Mouse (Mus musculus) midbrain, embryonic 13.5 days (tissue): Measurements from ENCODE around the gene Ice1. TPM values are rescaled to one million over a fixed set of nuclear protein-coding genes. Genes with fewer than 3 reads are reported as not detected.
A peak's percentile ranks its signal among the peaks of the same experiment; 100 is the strongest.

Experiments
- ATAC-seq: fragments of 200-750 bp; cut with Nextera tagmentation; 2 replicates; pipeline ENCODE4 v1.8.0; 2017; ENCODE audit warnings: mild to moderate bottlenecking, moderate TSS enrichment, moderate library complexity
- H3K27ac ChIP-seq: fragments of 300-500 bp; sonication (generic); 2 replicates; pipeline ENCODE4 v1.5.1; 2015; ENCODE audit warnings: inconsistent platforms, mild to moderate bottlenecking, moderate library complexity
- H3K27me3 ChIP-seq: fragments of 300-500 bp; sonication (generic); 2 replicates; pipeline ENCODE4 v1.6.1; 2015; ENCODE audit warnings: mild to moderate bottlenecking, inconsistent platforms
- H3K36me3 ChIP-seq: fragments of 300-500 bp; sonication (generic); 2 replicates; pipeline ENCODE4 v1.6.1; 2015; ENCODE audit warnings: mild to moderate bottlenecking, inconsistent platforms
- H3K4me1 ChIP-seq: fragments of 300-500 bp; sonication (generic); replicated peaks from 2 replicates; pipeline ENCODE4 v1.6.1; 2015; ENCODE audit warnings: inconsistent platforms
- H3K4me2 ChIP-seq: fragments of 300-500 bp; sonication (generic); replicated peaks from 2 replicates; pipeline ENCODE4 v1.6.1; 2015; ENCODE audit warnings: moderate library complexity, mild to moderate bottlenecking, inconsistent platforms
- H3K4me3 ChIP-seq: fragments of 300-500 bp; sonication (generic); replicated peaks from 2 replicates; pipeline ENCODE4 v1.5.1; 2015; ENCODE audit warnings: mild to moderate bottlenecking, inconsistent platforms
- H3K9ac ChIP-seq: fragments of 300-500 bp; sonication (generic); replicated peaks from 2 replicates; pipeline ENCODE4 v1.6.1; 2015; ENCODE audit warnings: mild to moderate bottlenecking, inconsistent platforms
- H3K9me3 ChIP-seq: fragments of 300-500 bp; sonication (generic); 2 replicates; pipeline ENCODE4 v1.6.1; 2016; ENCODE audit warnings: mild to moderate bottlenecking, inconsistent platforms
- WGBS: fragments of 180-500 bp; shearing (Covaris S2); methylation state at CpG from one replicate; pipeline ENCODE4 v1.1.7; 2015; 5-methylcytosine and 5-hydroxymethylcytosine counted together
- polyA plus RNA-seq: library from polyadenylated mRNA; unstranded; fragments of >200 nt; fragmentation: Nextera tagmentation; extraction: Ambion mirVana; gene quantifications from 2 replicates; pipeline ENCODE4 v1.2.1, GENCODE M21; 2015

Ice1 gene
- polyA plus RNA-seq, 1 experiment from 2014 or later: 31.2 TPM

- WGBS: 76% methylated on average over 1 of the region's 1 CpGs
- no peak for ATAC-seq
- Histone ChIP-seq H3K27ac (no peak overlapping the region), H3K4me1 (no peaks in the 10 kb centered on the region), H3K27me3 (no peaks in the 10 kb centered on the region), H3K36me3 (no peaks in the 10 kb centered on the region), H3K9me3 (no peaks in the 10 kb centered on the region), H3K4me3 (no peak overlapping the region), H3K9ac (no peak overlapping the region), H3K4me2 (no peak overlapping the region)
Observed at GRCm38 (mm10) chr13:70539842-70540241, 97.6 kb downstream of the Ice1 start.

- Histone ChIP-seq H3K4me2 (no peak overlapping the region), H3K27ac (no peak overlapping the region), H3K4me3 (no peak overlapping the region), H3K9ac (no peak overlapping the region), H3K27me3 (no peaks in the 10 kb centered on the region), H3K4me1 (no peaks in the 10 kb centered on the region), H3K36me3 (no peaks in the 10 kb centered on the region), H3K9me3 (no peaks in the 10 kb centered on the region)
- 93% methylated on average over 5 of the region's 5 CpGs for WGBS
- ATAC-seq: no peak
Observed at GRCm38 (mm10) chr13:70533412-70533811, 104.0 kb downstream of the Ice1 start.

- Histone ChIP-seq H3K9ac (no peak overlapping the region), H3K36me3 (no peaks in the 10 kb centered on the region), H3K4me1 (0 out of 2 replicates have a peak, but pooled peaks cover 3% of the 10 kb centered on the region), H3K4me2 (no peak overlapping the region), H3K27me3 (no peaks in the 10 kb centered on the region), H3K9me3 (no peaks in the 10 kb centered on the region), H3K27ac (no peak overlapping the region), H3K4me3 (no peak overlapping the region)
- 76% methylated on average over 10 of the region's 10 CpGs for WGBS
- no peak for ATAC-seq
Observed at GRCm38 (mm10) chr13:70532719-70533118, 104.7 kb downstream of the Ice1 start.

GRCm38 (mm10) chr13:70517651-70518050, 119.8 kb downstream of the Ice1 start:
- 21% methylated on average over 2 of the region's 2 CpGs for WGBS
- Histone ChIP-seq H3K9me3 (no peaks in the 10 kb centered on the region), H3K4me2 (no peak overlapping the region), H3K36me3 (no peaks in the 10 kb centered on the region), H3K27ac (no peak overlapping the region), H3K27me3 (no peaks in the 10 kb centered on the region), H3K4me3 (no peak overlapping the region), H3K9ac (no peak overlapping the region), H3K4me1 (peaks cover 12% of the 10 kb centered on the region)
- no peak for ATAC-seq

GRCm38 (mm10) chr13:70515004-70515403, 122.4 kb downstream of the Ice1 start:
- H3K9me3 ChIP-seq: no peaks in the 10 kb centered on the region
- no peak overlapping the region for H3K4me2 ChIP-seq
- peaks cover 12% of the 10 kb centered on the region for H3K4me1 ChIP-seq
- peak; percentile 66; the same call in 1 of the 2 replicates for ATAC-seq
- H3K4me3 ChIP-seq: no peak overlapping the region
- no peak overlapping the region for H3K27ac ChIP-seq
- no peaks in the 10 kb centered on the region for H3K36me3 ChIP-seq
- WGBS: 35% methylated on average over 2 of the region's 2 CpGs
- H3K9ac ChIP-seq: no peak overlapping the region
- no peaks in the 10 kb centered on the region for H3K27me3 ChIP-seq

GRCm38 (mm10) chr13:70510199-70510598, 127.2 kb downstream of the Ice1 start:
- H3K4me2 ChIP-seq: no peak overlapping the region
- WGBS: 80% methylated on average over 5 of the region's 5 CpGs
- no peak for ATAC-seq

GRCm38 (mm10) chr13:70509375-70510016, 127.9 kb downstream of the Ice1 start:
- WGBS: 68% methylated on average over 8 of the region's 8 CpGs
- Histone ChIP-seq H3K4me1 (peaks cover 13% of the 10 kb centered on the region), H3K4me2 (no peak overlapping the region), H3K9me3 (no peaks in the 10 kb centered on the region), H3K36me3 (no peaks in the 10 kb centered on the region), H3K27me3 (no peaks in the 10 kb centered on the region), H3K9ac (no peak overlapping the region), H3K27ac (peak overlapping the region; percentile 21; the same call in 1 of the 2 replicates), H3K4me3 (no peak overlapping the region)
- ATAC-seq: peak; percentile 74

More at GRCm38 (mm10) chr13:70510199-70510598, 127.2 kb downstream of the Ice1 start:
- Histone ChIP-seq H3K4me1 (peaks cover 19% of the 10 kb centered on the region), H3K9me3 (no peaks in the 10 kb centered on the region), H3K27ac (no peak overlapping the region), H3K27me3 (no peaks in the 10 kb centered on the region), H3K9ac (no peak overlapping the region), H3K36me3 (no peaks in the 10 kb centered on the region), H3K4me3 (no peak overlapping the region)

- H3K27ac ChIP-seq: peak overlapping the region; percentile 21; the same call in 1 of the 2 replicates
- H3K36me3 ChIP-seq: no peaks in the 10 kb centered on the region
- peak; percentile 76 for ATAC-seq
- no peak overlapping the region for H3K4me3 ChIP-seq
- 50% methylated on average over 5 of the region's 5 CpGs for WGBS
- H3K27me3 ChIP-seq: no peaks in the 10 kb centered on the region
- no peak overlapping the region for H3K4me2 ChIP-seq
- no peaks in the 10 kb centered on the region for H3K9me3 ChIP-seq
- H3K4me1 ChIP-seq: peaks cover 10% of the 10 kb centered on the region
- H3K9ac ChIP-seq: no peak overlapping the region
Observed at GRCm38 (mm10) chr13:70508708-70509374, 128.6 kb downstream of the Ice1 start.

Other genes starting within 250 kb of the Ice1 start
- gene Adamts16, start 204.2 kb upstream of the Ice1 start, polyA plus RNA-seq: 0.76 and 1.3 TPM in 2 replicates